Mouse (Mus musculus) liver, embryonic 11.5 days (tissue): ENCODE measurements around the gene Clec18a. TPM values are rescaled to one million over a fixed set of nuclear protein-coding genes. Genes with fewer than 3 reads are reported as not detected.

Experiments used
- ATAC-seq: fragments of 200-750 bp; cut with Nextera tagmentation; replicated peaks from 2 replicates; pipeline ENCODE4 v1.8.0; 2017; ENCODE audit warnings: moderate number of reproducible peaks, mild to moderate bottlenecking, moderate TSS enrichment, moderate library complexity; ENCODE audit not compliant: low FRiP score
- DNase-seq: peaks from one replicate; pipeline ENCODE4 v3.0.0-alpha.2; 2017; ENCODE audit warnings: low spot score
- H3K27ac ChIP-seq: fragments of 300-500 bp; sonication (generic); 2 replicates; pipeline ENCODE4 v1.5.1; 2014; ENCODE audit warnings: mild to moderate bottlenecking, low read depth, low read length, control low read depth
- H3K27me3 ChIP-seq: fragments of 300-500 bp; sonication (generic); replicated peaks from 2 replicates; pipeline ENCODE4 v1.6.1; 2014; ENCODE audit warnings: low read length, mixed read lengths; ENCODE audit not compliant: control insufficient read depth, insufficient read depth
- H3K36me3 ChIP-seq: fragments of 300-500 bp; sonication (generic); 2 replicates; pipeline ENCODE4 v1.6.1; 2014; ENCODE audit warnings: mild to moderate bottlenecking, low read length, moderate library complexity, mixed read lengths; ENCODE audit not compliant: control insufficient read depth, insufficient read depth
- H3K4me1 ChIP-seq: fragments of 300-500 bp; sonication (generic); replicated peaks from 2 replicates; pipeline ENCODE4 v1.6.1; 2014; ENCODE audit warnings: low read length, mixed read lengths; ENCODE audit not compliant: control insufficient read depth, insufficient read depth
- H3K4me2 ChIP-seq: fragments of 300-500 bp; sonication (generic); 2 replicates; pipeline ENCODE4 v1.6.1; 2014; ENCODE audit warnings: mild to moderate bottlenecking, control low read depth, moderate library complexity
- H3K4me3 ChIP-seq: fragments of 300-500 bp; sonication (generic); 2 replicates; pipeline ENCODE4 v1.5.1; 2014; ENCODE audit warnings: low read depth, low read length, control low read depth
- H3K9ac ChIP-seq: fragments of 300-500 bp; sonication (generic); 2 replicates; pipeline ENCODE4 v1.6.1; 2014; ENCODE audit warnings: low read depth, low read length, control low read depth
- H3K9me3 ChIP-seq: fragments of 300-500 bp; sonication (generic); 2 replicates; pipeline ENCODE4 v1.6.1; 2016; ENCODE audit warnings: low read length, inconsistent platforms, mixed read lengths; ENCODE audit not compliant: control insufficient read depth
- WGBS: fragments of 180-500 bp; shearing (Covaris S2); extraction: QIAGEN DNeasy Blood & Tissue Kit; methylation state at CpG from one replicate; pipeline ENCODE4 v1.1.7; 2014; 5-methylcytosine and 5-hydroxymethylcytosine counted together
- polyA plus RNA-seq: library from polyadenylated mRNA; unstranded; fragments of >200 nt; fragmentation: Nextera tagmentation; extraction: Ambion mirVana; gene quantifications from 2 replicates; pipeline ENCODE4 v1.2.1, GENCODE M21; 2014

Clec18a gene
- polyA plus RNA-seq, 1 experiment from 2014 or later: not detected

GRCm38 (mm10) chr8:111062072-111062757, 30.0 kb downstream of the Clec18a start:
- peaks cover 29% of the 10 kb centered on the region for H3K4me1 ChIP-seq
- peak; percentile 92 for DNase-seq
- peak; percentile 86 for ATAC-seq
- H3K9ac ChIP-seq: peak overlapping the region; percentile 23
- peak overlapping the region; percentile 67 for H3K4me3 ChIP-seq
- no peaks in the 10 kb centered on the region for H3K27me3 ChIP-seq
- no peak overlapping the region for H3K27ac ChIP-seq
- peak overlapping the region; percentile 66 for H3K4me2 ChIP-seq
- no peaks in the 10 kb centered on the region for H3K9me3 ChIP-seq
- H3K36me3 ChIP-seq: peaks cover 6% of the 10 kb centered on the region
- under 1% methylated on average over 27 of the region's 27 CpGs for WGBS

- Histone ChIP-seq H3K27me3 (no peaks in the 10 kb centered on the region), H3K4me3 (peak overlapping the region; percentile 67), H3K27ac (no peak overlapping the region), H3K4me1 (peaks cover 32% of the 10 kb centered on the region), H3K9me3 (no peaks in the 10 kb centered on the region), H3K4me2 (peak overlapping the region; percentile 66), H3K36me3 (peaks cover 6% of the 10 kb centered on the region), H3K9ac (peak overlapping the region; percentile 23)
- DNase-seq: no peak
- under 1% methylated on average over 14 of the region's 14 CpGs for WGBS
- peak; percentile 1; the same call in 1 of the 2 replicates for ATAC-seq
These were observed 30.5 kb downstream of the Clec18a start for GRCm38 (mm10) chr8:111061688-111062071.

DNA sequence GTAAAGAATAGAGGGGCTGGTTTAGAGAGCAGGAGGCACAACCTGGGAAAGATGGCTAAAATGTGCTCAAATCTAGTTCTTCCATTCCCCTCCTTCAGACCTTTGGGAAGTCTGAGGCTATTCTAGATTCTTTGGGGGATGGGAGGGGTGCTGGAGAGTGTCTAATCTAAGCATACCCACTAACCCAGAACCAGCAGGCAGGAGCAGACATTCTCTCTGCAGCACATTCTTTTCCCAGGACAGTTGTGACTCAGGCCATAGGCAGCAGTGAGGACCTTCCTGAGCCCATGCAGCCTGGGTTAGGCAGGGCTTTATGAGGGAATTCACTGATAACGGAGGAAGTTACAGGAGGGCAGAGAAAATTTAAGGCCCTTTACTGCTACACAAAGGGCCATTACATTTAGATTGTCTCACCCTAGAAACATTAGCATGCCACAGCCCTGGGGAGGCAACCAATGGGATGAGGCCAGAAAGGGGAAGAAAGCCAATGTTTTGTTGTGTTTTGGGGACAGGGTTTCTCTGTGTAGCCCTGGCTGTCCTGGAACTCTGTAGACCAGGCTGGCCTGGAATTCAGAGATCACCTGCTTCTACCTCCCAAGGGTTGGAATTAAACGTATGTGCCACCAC, 33.2 kb downstream of the Clec18a start:
- WGBS: 71% methylated on average over 2 of the region's 2 CpGs
- Histone ChIP-seq H3K27me3 (no peaks in the 10 kb centered on the region), H3K27ac (no peak overlapping the region), H3K4me2 (no peak overlapping the region; the same call in 1 of the 2 replicates), H3K36me3 (peaks cover 20% of the 10 kb centered on the region), H3K9ac (no peak overlapping the region), H3K4me3 (no peak overlapping the region), H3K9me3 (no peaks in the 10 kb centered on the region), H3K4me1 (peaks cover 40% of the 10 kb centered on the region)
- ATAC-seq: no peak
- no peak for DNase-seq

- H3K27ac ChIP-seq: peak overlapping the region; percentile 91
- DNase-seq (peak; percentile 63), ATAC-seq (peak; percentile 53)
- H3K9me3 ChIP-seq: no peaks in the 10 kb centered on the region
- peaks cover 40% of the 10 kb centered on the region for H3K4me1 ChIP-seq
- H3K36me3 ChIP-seq: peaks cover 41% of the 10 kb centered on the region
- H3K9ac ChIP-seq: peak overlapping the region; percentile 96
- no peaks in the 10 kb centered on the region for H3K27me3 ChIP-seq
- peak overlapping the region; percentile 97 for H3K4me2 ChIP-seq
- WGBS: under 1% methylated on average over 59 of the region's 63 CpGs
- peak overlapping the region; percentile 95 for H3K4me3 ChIP-seq
These were observed 35.4 kb downstream of the Clec18a start for GRCm38 (mm10) chr8:111056691-111057293.

- H3K9ac ChIP-seq: peak within 1 kb of the TSS; percentile 96
- H3K4me2 ChIP-seq: peak within 1 kb of the TSS; percentile 97
- H3K27me3 ChIP-seq: no peaks in the 10 kb centered on the region
- no peaks in the 10 kb centered on the region for H3K9me3 ChIP-seq
- H3K36me3 ChIP-seq: peaks cover 46% of the 10 kb centered on the region
- peaks cover 36% of the 10 kb centered on the region for H3K4me1 ChIP-seq
- DNase-seq: peak; percentile 90
- H3K4me3 ChIP-seq: peak within 1 kb of the TSS; percentile 95
- peak; percentile 90 for ATAC-seq
- H3K27ac ChIP-seq: peak within 1 kb of the TSS; percentile 91
- under 1% methylated on average over 66 of the region's 68 CpGs for WGBS
These were observed 36.0 kb downstream of the Clec18a start, which contains the start of gene Exosc6 for GRCm38 (mm10) chr8:111056158-111056663. Exosc6 (plus strand) TSS chr8:111056339.

DNA sequence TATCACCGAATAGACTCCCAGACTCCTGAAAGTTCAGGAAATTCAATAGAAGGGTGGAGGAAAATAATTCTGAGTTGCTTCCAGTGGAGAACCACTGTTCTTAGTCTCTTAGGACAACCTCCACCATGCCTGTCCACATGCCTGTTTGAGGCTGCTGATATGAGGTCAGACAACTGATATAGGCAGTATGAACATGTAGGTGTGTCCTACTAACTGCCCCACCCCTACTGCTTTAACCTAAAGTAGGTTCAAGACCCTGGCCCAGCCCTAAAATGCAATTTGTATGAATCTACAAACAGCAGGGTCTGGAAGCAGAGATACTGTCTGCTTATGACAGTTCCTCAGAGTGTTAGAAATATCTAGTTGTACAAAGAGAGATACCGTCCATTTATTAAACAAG, 36.6 kb downstream of the Clec18a start:
- ATAC-seq (peak; percentile 59), DNase-seq (no peak)
- peaks cover 46% of the 10 kb centered on the region for H3K36me3 ChIP-seq
- peak overlapping the region; percentile 8; the same call in 1 of the 2 replicates for H3K4me2 ChIP-seq
- 65% methylated on average over 2 of the region's 2 CpGs for WGBS
- 0 out of 2 replicates have a peak overlapping the region, but pooled peaks have one; percentile 96 for H3K9ac ChIP-seq
- H3K27ac ChIP-seq: 0 out of 2 replicates have a peak overlapping the region, but pooled peaks have one; percentile 91
- no peaks in the 10 kb centered on the region for H3K27me3 ChIP-seq
- H3K9me3 ChIP-seq: no peaks in the 10 kb centered on the region
- peaks cover 31% of the 10 kb centered on the region for H3K4me1 ChIP-seq
- peak overlapping the region; percentile 95 for H3K4me3 ChIP-seq

GRCm38 (mm10) chr8:111055031-111055634, 37.1 kb downstream of the Clec18a start:
- no peaks in the 10 kb centered on the region for H3K9me3 ChIP-seq
- no peak overlapping the region for H3K9ac ChIP-seq
- H3K27ac ChIP-seq: no peak overlapping the region
- H3K4me2 ChIP-seq: no peak overlapping the region
- no peak for DNase-seq
- ATAC-seq: no peak
- 89% methylated on average over 17 of the region's 17 CpGs for WGBS
- no peak overlapping the region for H3K4me3 ChIP-seq
- peaks cover 28% of the 10 kb centered on the region for H3K4me1 ChIP-seq
- H3K27me3 ChIP-seq: no peaks in the 10 kb centered on the region
- peaks cover 51% of the 10 kb centered on the region for H3K36me3 ChIP-seq

DNA sequence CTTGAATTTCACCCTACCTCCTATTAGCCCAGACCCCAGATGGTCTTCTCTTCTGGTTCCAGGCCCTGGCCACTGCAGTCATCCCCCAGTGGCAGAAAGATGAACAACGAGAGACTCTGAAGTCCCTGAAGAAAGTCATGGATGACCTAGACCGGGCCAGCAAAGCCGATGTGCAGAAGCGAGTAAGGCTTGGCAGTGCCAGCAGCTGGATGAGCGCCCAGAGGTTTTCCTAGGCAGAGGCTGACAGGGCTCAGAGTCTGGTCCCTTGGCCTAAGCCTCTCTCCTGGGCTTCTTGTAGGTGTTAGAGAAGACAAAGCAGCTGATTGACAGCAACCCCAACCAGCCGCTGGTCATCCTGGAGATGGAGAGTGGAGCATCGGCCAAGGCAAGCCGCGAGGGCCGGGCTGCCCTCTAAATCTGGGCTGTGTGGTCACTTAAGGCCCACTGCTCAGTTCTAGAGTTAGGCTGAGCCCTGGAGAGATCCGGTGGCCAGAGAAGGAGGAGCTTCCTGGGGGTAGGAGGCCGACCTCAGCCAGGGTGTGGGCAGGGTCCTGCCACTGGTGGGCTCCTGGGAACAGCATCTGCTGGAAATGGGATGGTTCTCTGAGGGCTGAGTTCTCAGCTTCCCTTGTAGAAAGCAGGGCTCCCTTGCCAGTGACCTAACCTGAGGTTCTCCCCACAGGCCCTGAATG, 38.3 kb downstream of the Clec18a start:
- no peak overlapping the region for H3K27ac ChIP-seq
- H3K4me3 ChIP-seq: no peak overlapping the region
- H3K9me3 ChIP-seq: no peaks in the 10 kb centered on the region
- H3K4me1 ChIP-seq: peaks cover 25% of the 10 kb centered on the region
- no peak overlapping the region for H3K4me2 ChIP-seq
- no peak for DNase-seq
- H3K27me3 ChIP-seq: no peaks in the 10 kb centered on the region
- H3K9ac ChIP-seq: no peak overlapping the region
- 95% methylated on average over 12 of the region's 12 CpGs for WGBS
- peaks cover 63% of the 10 kb centered on the region for H3K36me3 ChIP-seq
- ATAC-seq: no peak
